Mouse (Mus musculus) lung, postnatal 25 days (tissue): Measurements from ENCODE around the gene Cep83.

Source experiments
- DNase-seq: peaks from one replicate; pipeline ENCODE4 v3.0.0; 2022; ENCODE audit warnings: low spot score

Cep83 gene

DNA sequence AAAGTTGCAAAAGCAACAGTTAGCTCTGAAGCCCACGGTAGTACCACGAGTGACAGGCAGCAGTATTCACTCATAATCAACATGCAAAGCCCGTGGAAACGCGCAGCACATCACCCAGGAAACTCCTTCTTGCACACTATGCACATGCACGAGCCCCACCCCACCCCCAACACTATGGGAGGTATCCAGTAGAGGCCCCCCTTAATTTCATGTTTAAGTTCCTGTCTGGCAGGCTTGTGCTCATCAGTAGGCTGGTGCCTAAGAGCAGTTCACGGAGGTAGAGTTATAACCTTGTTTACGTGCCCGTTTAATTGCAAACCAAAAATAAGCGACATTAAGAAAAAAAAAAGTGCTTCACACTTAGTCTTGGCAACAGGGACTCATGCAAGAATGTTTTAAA is 138.9 kb downstream of the Cep83 start:
- DNase-seq = no peak

DNA sequence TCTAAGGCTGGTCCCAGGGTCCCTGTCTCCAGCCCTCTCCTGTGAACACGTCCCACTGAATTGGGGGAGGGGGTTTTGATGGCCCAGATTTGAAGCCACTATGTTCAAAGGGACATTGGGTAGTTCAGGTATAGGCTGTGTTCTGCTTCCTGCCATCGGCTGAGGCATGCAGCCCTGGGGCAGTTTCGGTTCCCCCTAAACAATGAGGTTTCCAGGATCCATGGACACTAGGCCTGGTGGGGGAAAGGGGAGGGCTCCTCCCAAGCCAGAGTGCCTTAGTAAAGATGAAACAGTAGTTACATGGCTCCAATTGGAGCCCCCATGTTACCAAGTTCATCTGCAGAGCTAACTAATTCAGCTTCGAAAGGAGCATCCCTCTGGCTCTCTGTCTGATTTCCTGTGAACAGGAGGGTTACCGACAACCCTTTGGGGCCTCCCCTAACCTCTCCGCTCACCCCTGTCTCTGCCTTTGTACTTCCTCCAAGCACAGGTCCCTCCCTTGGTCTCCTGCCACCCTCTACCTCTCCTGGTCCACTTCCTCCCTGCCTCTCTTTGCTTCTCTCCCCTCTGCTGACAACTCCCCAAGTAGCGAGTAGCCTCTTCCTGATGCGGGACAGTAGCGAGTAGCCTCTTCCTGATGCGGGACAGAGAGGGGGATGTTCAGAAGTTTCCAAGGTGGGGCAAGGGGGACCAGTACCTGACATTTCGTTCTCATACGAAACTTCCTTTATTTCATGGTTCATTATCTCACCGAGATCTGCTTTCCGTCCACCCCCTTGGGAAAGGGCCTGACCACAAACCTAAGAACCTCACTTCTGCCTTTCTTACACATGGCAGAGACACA is 139.7 kb downstream of the Cep83 start:
- DNase-seq = peak; percentile 57

DNA sequence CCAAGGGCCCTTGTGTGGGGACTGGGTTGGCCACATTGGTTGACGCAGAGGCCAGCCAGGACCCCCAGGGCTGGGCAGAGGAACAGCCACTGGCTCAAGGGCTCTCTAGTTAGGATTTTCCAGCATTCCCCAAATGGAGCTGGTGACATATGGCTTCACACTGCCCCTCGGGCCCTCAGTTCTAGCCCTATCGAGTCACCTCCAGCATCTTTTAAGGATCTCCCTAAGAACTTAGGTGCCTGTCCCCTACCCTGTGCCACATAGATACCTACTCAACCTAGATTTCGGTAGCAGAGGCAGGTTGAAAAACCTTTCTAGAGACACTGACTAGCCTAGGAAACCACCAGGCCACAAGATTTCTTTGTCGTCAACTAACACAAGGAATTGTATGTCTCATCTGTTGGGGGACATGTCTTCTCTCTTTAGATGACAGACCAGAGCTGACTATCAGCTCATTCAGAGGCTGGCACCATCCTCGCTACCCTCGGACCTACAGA is 140.3 kb downstream of the Cep83 start:
- no peak for DNase-seq

DNA sequence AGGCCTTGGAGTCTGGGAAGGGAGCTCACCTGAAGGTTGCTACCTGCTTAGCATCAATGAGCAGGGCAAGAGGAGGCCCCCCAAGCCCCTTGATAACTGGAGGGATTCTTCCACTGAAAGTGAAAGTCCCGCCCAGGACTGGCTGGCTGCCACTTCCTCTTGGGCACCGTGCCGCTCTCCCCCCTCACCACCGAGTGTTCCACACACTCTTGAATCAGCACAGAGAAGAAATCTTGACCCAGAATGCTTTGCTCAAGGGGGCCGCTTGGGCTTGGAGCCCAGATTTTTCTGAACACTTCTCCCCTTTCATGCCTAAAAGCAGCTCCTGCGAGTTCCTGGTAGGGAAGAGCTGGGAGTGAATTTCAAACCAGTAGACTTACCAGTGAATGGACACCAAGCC is 141.0 kb downstream of the Cep83 start:
- peak; percentile 94 for DNase-seq

DNA sequence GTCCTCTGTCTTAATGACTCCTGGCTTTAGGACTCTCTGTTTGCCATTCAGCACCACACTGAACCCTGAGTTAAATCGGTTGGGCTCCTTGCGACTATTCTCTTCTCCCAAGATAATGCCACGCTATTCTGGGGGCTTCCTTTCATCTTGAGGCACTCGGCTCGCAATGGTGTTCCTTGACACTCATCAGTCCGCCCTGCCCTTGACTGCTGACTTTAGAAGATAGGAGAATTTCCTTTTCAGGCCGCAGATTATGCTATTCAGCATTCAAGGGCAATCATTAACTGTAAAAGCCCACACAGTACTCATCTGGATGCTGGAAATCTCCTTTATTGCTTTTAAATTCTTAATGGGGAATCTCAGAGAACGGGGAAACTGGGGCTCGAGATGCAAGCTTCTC is 147.4 kb downstream of the Cep83 start:
- no peak for DNase-seq
